Mouse (Mus musculus) erythroblast, embryonic 14.5 days (primary cell): ENCODE measurements around the gene Timm8a2.

Source experiments
- GATA1 ChIP-seq: IDR thresholded peaks from 2 replicates; pipeline ENCODE4 v1.6.1; 2012; ENCODE audit warnings: low read length, inconsistent platforms, mixed read lengths
- TAL1 ChIP-seq: IDR thresholded peaks from 3 replicates; pipeline ENCODE4 v1.6.1; 2012; ENCODE audit warnings: low read length, inconsistent platforms, mixed read lengths

DNA sequence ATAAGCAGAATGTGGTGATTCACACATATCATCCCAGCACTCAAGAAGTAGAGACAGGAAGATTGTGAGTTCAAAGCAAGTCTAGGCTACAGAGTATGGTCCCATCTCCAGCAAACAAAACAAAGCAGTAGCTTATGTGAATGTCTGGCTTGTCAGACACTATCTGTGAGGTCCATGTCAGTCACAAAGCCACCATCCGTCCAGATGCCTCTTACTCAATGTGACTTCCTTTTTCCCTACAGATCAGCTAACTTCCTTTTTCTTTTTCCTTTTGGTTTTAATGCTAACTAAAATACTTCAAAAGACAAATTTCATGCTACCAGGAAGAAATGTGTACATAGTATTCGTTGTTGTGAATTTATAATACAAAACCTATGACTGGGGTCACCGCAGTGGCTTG is 49.0 kb upstream of the Timm8a2 start:
- TF ChIP-seq GATA1: no peak
- no peak for TF ChIP-seq TAL1
